Mouse (Mus musculus) erythroblast, embryonic 14.5 days (primary cell): ENCODE data around the gene Adamts7.

ENCODE experiments used
- GATA1 ChIP-seq: IDR thresholded peaks from 2 replicates; pipeline ENCODE4 v1.6.1; 2012; ENCODE audit warnings: low read length, inconsistent platforms, mixed read lengths
- TAL1 ChIP-seq: IDR thresholded peaks from 3 replicates; pipeline ENCODE4 v1.6.1; 2012; ENCODE audit warnings: low read length, inconsistent platforms, mixed read lengths

DNA sequence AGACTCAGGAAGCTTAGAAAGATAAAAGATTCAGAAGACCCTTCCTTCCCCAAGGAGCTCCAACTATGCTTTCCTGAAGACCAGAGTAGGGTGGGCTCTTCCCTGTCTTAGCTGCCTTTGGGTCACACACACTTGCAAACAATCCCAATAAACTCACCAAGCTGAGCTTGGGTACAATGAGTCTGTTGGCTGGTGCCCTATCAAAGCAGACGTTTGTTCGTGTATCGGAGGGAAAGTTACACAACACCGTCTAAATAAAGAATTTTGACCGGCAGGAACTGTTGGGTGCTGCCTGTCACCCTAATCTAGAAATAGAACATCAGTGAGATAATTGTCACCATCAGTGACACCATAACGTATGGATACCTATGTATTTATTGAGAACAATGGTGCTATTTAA is 35.7 kb upstream of the Adamts7 start:
- TF ChIP-seq GATA1 (no peak), TAL1 (no peak)
